Mouse (Mus musculus) stomach, embryonic 15.5 days (tissue): ENCODE results near the gene Tshz3. TPM values are rescaled to one million over a fixed set of nuclear protein-coding genes. Genes with fewer than 3 reads are reported as not detected.

ENCODE experiments used
- ATAC-seq: fragments of 200-750 bp; cut with Nextera tagmentation; 2 replicates; pipeline ENCODE4 v1.8.0; 2017; ENCODE audit warnings: low read depth, moderate number of reproducible peaks, moderate TSS enrichment; ENCODE audit not compliant: insufficient read depth, low FRiP score
- H3K27ac ChIP-seq: fragments of 300-500 bp; sonication (generic); 2 replicates; pipeline ENCODE4 v1.5.1; 2015; ENCODE audit warnings: mild to moderate bottlenecking, inconsistent platforms
- H3K27me3 ChIP-seq: fragments of 300-500 bp; sonication (generic); replicated peaks from 2 replicates; pipeline ENCODE4 v1.6.1; 2015; ENCODE audit warnings: inconsistent platforms
- H3K36me3 ChIP-seq: fragments of 300-500 bp; sonication (generic); 2 replicates; pipeline ENCODE4 v1.6.1; 2015; ENCODE audit warnings: inconsistent platforms
- H3K4me1 ChIP-seq: fragments of 300-500 bp; sonication (generic); 2 replicates; pipeline ENCODE4 v1.6.1; 2015; ENCODE audit warnings: inconsistent platforms
- H3K4me2 ChIP-seq: fragments of 300-500 bp; sonication (generic); 2 replicates; pipeline ENCODE4 v1.6.1; 2015; ENCODE audit warnings: mild to moderate bottlenecking, inconsistent platforms
- H3K4me3 ChIP-seq: fragments of 300-500 bp; sonication (generic); replicated peaks from 2 replicates; pipeline ENCODE4 v1.5.1; 2015; ENCODE audit warnings: inconsistent platforms
- H3K9ac ChIP-seq: fragments of 300-500 bp; sonication (generic); 2 replicates; pipeline ENCODE4 v1.6.1; 2015; ENCODE audit warnings: inconsistent platforms
- H3K9me3 ChIP-seq: fragments of 300-500 bp; sonication (generic); 2 replicates; pipeline ENCODE4 v1.6.1; 2016; ENCODE audit warnings: inconsistent platforms
- WGBS: fragments of 180-500 bp; shearing (Covaris S2); methylation state at CpG from one replicate; pipeline ENCODE4 v1.1.7; 2015; 5-methylcytosine and 5-hydroxymethylcytosine counted together
- polyA plus RNA-seq: library from polyadenylated mRNA; unstranded; fragments of >200 nt; fragmentation: Nextera tagmentation; extraction: Ambion mirVana; gene quantifications from 2 replicates; pipeline ENCODE4 v1.2.1, GENCODE M21; 2015

Gene Tshz3
- 14.3 and 16.2 TPM in 2 replicates for polyA plus RNA-seq

DNA sequence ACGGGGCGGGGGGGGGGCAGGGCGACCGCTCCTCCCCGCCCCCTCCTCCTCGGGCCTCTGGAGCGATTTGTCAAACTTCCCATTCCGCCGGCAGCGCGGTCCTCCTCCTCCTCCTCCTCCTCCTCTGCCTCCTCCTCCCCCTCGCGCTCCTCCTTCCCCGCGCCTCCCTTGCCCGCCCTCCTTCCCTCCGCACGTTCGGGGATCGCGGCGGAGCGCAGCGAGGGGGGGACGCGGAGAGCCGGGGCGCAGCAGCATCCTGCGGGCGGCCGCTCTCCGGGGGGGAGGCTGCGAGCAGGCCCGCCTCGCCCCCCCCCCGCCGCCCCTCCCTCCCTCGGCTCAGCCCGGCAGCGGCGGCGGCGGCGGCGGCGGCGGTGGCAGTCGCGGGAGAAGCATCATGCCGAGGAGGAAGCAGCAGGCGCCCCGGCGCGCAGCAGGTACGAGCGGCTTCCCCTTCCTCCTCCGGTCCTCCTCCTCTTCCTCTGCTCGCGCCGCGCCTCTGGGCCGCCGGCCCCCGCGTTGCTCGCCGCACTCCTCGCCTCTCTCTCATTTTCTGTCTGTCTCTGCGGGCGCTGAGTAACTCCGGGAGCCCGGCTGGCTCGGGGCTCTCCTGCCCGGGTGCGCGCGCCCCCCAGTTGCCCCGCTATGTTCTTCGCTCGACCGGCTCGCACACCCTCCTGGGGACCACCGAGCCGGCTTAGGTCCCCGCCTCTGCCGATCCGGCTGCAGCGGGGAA, at the start of gene Tshz3:
Tshz3 (plus strand) TSS at position 263 of the 733 bp plus-strand sequence.
- H3K4me1 ChIP-seq: peaks cover 13% of the 10 kb centered on the region
- H3K27ac ChIP-seq: peak within 1 kb of the TSS; percentile 95
- H3K4me3 ChIP-seq: peak within 1 kb of the TSS; percentile 78
- H3K9ac ChIP-seq: peak within 1 kb of the TSS; percentile 71
- H3K9me3 ChIP-seq: no peaks in the 10 kb centered on the region
- ATAC-seq: peak; percentile 45; the same call in 1 of the 2 replicates
- H3K4me2 ChIP-seq: peak within 1 kb of the TSS; percentile 98
- H3K36me3 ChIP-seq: no peaks in the 10 kb centered on the region
- H3K27me3 ChIP-seq: peaks cover 21% of the 10 kb centered on the region
- 0% methylated on average over 35 of the region's 88 CpGs for WGBS

DNA sequence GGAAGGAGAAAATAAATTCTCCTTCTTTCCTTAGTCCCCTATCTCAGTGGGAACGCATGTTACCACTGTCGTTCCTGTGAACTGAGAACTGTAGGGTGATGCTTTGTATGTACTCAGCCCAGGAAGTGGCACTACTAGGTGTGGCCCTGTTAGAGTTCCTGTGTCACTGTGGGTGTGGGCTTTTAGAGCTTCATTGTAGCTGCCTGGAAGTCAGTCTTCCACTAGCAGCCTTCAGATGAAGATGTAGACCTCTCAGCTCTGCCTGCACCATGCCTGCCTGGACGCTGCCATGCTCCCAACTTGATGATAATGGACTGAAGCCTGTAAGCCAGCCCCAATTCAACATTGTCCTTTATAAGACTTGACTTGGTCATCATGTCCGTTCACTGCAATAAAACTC, 42.0 kb upstream of the Tshz3 start:
- Histone ChIP-seq H3K9ac (no peak overlapping the region), H3K9me3 (no peaks in the 10 kb centered on the region)

DNA sequence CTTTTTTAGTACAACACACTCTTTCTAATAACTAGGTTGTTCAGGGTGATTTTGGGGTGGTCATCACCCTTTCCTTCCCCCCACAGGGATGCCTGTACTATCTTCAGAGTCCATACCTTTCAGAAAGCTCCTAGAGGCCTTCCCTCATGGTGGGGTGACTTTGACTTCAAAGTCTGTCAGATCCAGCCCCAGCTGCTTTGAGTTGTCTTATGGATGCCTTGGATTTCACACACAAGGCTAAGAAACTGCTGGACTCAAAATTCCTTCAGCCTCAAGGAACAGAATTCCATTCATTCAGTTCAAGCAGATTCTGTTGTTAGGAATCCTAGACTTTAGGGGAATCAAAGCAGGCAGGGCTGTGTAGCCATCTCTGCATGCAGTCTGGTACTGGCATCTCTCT, 41.5 kb upstream of the Tshz3 start:
- Histone ChIP-seq H3K4me2 (no peak overlapping the region), H3K27ac (no peak overlapping the region), H3K36me3 (no peaks in the 10 kb centered on the region), H3K27me3 (no peaks in the 10 kb centered on the region), H3K9ac (no peak overlapping the region), H3K4me1 (no peaks in the 10 kb centered on the region), H3K9me3 (no peaks in the 10 kb centered on the region), H3K4me3 (no peak overlapping the region)
- ATAC-seq: no peak

More for the DNA sequence above, 42.0 kb upstream of the Tshz3 start:
- Histone ChIP-seq H3K27ac (no peak overlapping the region), H3K4me2 (no peak overlapping the region), H3K27me3 (no peaks in the 10 kb centered on the region), H3K36me3 (no peaks in the 10 kb centered on the region), H3K4me3 (no peak overlapping the region), H3K4me1 (no peaks in the 10 kb centered on the region)
- 81% methylated on average over 4 of the region's 4 CpGs for WGBS
- no peak for ATAC-seq

DNA sequence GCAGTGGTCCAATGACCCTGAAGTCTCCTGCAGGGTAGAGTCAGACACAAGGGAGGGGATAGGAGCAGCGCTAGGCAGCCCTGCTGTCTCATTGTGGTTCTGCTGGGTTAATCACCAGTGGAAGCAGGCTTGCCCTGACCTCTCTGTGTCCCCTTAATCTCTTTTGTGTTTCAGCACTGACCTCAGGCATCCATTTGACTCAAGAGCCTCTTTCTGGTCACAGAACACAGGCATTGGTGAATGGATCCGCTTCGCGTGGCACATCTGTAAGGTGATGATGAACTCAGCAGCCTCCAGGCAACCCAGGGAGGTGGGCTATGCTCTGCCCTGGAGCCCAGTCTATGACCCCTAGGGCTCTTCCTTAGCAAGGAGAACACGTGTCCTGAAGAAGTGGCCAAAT, 39.6 kb upstream of the Tshz3 start:
- Histone ChIP-seq H3K4me1 (0 out of 2 replicates have a peak, but pooled peaks cover 3% of the 10 kb centered on the region), H3K4me3 (no peak overlapping the region), H3K36me3 (no peaks in the 10 kb centered on the region), H3K4me2 (no peak overlapping the region), H3K27me3 (no peaks in the 10 kb centered on the region), H3K9ac (no peak overlapping the region), H3K9me3 (no peaks in the 10 kb centered on the region), H3K27ac (no peak overlapping the region)
- ATAC-seq: no peak
- 68% methylated on average over 5 of the region's 5 CpGs for WGBS

DNA sequence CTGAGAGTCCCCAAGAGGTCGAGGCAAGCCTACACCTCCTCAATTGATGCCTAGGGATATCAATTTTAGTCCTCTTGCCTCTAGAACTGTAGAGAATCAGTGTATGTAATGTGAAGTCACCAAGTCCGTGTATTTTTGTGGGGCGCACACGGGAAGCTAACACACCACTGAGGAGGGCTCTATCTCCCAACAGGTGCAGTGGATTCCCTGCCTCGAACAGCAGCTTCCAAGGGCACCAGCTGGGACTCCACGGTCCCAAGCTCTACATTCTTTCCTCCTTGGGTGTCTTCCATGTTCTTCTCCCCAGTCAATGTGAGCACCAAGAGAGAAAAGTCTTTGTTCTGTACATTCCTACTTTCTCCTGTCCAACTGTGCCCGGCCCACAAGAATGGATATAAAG, 38.7 kb upstream of the Tshz3 start:
- no peaks in the 10 kb centered on the region for H3K27me3 ChIP-seq
- H3K4me1 ChIP-seq: 0 out of 2 replicates have a peak, but pooled peaks cover 3% of the 10 kb centered on the region
- WGBS: 89% methylated on average over 7 of the region's 7 CpGs
- no peaks in the 10 kb centered on the region for H3K9me3 ChIP-seq
- H3K4me3 ChIP-seq: no peak overlapping the region
- ATAC-seq: no peak
- no peak overlapping the region for H3K27ac ChIP-seq
- H3K36me3 ChIP-seq: no peaks in the 10 kb centered on the region
- no peak overlapping the region for H3K4me2 ChIP-seq
- no peak overlapping the region for H3K9ac ChIP-seq

DNA sequence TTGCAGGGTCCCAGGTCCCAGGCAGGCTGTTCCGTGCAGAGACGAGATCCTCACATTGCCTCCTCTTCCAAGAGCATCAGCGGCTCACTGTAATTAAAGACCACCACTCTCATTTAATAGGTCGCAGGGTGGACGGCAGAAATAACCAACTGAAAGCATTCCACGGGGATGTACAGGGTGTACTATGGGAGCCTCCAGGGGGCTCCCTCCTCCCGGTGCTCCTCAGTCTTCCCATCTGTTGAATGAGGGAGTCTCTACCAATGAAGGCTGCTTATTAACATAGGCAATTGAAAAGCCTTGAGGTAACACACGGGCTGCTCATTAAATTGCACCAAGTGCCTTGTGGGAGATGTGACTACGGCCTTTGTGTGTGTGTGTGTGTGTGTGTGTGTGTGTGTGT, 37.3 kb upstream of the Tshz3 start:
- Histone ChIP-seq H3K27ac (no peak overlapping the region), H3K4me2 (no peak overlapping the region), H3K9ac (no peak overlapping the region), H3K36me3 (no peaks in the 10 kb centered on the region), H3K4me1 (0 out of 2 replicates have a peak, but pooled peaks cover 3% of the 10 kb centered on the region), H3K27me3 (no peaks in the 10 kb centered on the region), H3K9me3 (no peaks in the 10 kb centered on the region), H3K4me3 (no peak overlapping the region)
- 71% methylated on average over 9 of the region's 9 CpGs for WGBS
- ATAC-seq: no peak

DNA sequence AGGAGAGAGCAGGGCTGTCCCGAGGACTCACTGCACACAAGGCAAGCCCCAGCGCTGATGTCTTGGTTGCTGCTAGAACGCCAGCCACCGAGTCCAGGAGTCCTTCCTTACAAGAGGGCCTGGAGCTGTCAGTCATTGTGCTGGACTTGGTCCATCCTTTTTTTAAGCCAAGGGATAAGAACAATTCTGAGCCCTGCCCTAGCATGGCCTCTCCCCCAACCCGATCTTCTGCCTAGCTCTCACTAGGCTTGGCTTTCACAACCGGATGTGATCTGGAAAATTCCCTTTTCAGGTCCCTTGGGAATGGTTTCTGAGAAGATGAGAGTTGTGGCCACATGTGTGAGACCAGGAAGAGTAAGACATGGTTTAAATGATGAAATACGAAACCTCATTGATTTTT, 34.5 kb upstream of the Tshz3 start:
- whole genome bisulfite sequencing: 82% methylated on average over 7 of the region's 7 CpGs
- no peak overlapping the region for H3K27ac ChIP-seq
- 0 out of 2 replicates have a peak, but pooled peaks cover 3% of the 10 kb centered on the region for H3K4me1 ChIP-seq
- no peaks in the 10 kb centered on the region for H3K27me3 ChIP-seq
- H3K9me3 ChIP-seq: no peaks in the 10 kb centered on the region
- H3K36me3 ChIP-seq: no peaks in the 10 kb centered on the region
- no peak for ATAC-seq
- H3K4me2 ChIP-seq: no peak overlapping the region
- H3K4me3 ChIP-seq: no peak overlapping the region
- H3K9ac ChIP-seq: no peak overlapping the region

DNA sequence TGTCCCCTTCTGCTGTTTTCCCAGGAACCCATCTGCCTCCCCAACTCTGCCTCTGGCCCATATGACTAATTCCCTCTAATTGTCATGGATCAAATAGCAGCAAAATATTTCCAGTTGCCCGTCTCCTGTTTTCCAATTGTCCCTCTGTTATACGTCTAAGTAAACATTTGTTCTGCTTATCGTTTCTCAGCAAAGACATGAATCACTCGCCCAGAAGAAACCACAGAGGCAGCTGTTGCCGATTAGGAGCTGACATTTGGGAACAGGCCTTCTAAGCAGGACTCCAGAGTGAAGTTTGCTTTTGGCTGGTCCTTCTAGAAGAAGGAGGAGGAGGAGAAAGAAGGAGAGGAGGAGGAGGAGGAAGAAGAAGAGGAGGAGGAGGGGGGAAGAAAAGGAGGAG, 30.2 kb upstream of the Tshz3 start:
- Histone ChIP-seq H3K4me2 (no peak overlapping the region), H3K9me3 (no peaks in the 10 kb centered on the region), H3K27me3 (no peaks in the 10 kb centered on the region), H3K36me3 (no peaks in the 10 kb centered on the region), H3K27ac (no peak overlapping the region), H3K9ac (no peak overlapping the region), H3K4me1 (0 out of 2 replicates have a peak, but pooled peaks cover 1% of the 10 kb centered on the region), H3K4me3 (no peak overlapping the region)
- WGBS: 7% methylated on average over 5 of the region's 5 CpGs
- no peak for ATAC-seq

DNA sequence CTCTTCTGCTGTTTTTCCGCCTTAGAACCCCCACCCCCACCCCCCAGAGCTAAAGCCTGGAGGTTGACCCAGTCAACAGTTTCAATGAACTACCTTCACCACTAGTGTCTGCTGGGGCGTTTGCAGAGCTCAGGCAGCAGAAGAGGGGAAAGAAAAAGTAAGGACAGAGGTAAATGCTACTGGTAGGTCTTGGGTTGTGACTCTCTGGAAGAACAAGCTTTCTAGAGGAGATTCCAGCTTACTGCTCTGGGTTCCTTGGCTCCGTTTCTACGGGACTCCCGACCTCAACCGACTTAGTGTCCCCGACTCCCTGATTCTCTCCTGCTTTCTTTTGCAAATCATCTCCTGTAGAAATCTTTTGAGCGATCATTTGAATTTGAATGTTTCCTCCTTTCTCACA, 19.9 kb upstream of the Tshz3 start:
- H3K27me3 ChIP-seq: peaks cover 12% of the 10 kb centered on the region; the same call in 1 of the 2 replicates
- H3K4me1 ChIP-seq: no peaks in the 10 kb centered on the region
- ATAC-seq: no peak
- no peaks in the 10 kb centered on the region for H3K36me3 ChIP-seq
- no peak overlapping the region for H3K4me3 ChIP-seq
- H3K4me2 ChIP-seq: no peak overlapping the region
- 35% methylated on average over 8 of the region's 8 CpGs for WGBS
- H3K9ac ChIP-seq: no peak overlapping the region
- no peaks in the 10 kb centered on the region for H3K9me3 ChIP-seq
- H3K27ac ChIP-seq: no peak overlapping the region

DNA sequence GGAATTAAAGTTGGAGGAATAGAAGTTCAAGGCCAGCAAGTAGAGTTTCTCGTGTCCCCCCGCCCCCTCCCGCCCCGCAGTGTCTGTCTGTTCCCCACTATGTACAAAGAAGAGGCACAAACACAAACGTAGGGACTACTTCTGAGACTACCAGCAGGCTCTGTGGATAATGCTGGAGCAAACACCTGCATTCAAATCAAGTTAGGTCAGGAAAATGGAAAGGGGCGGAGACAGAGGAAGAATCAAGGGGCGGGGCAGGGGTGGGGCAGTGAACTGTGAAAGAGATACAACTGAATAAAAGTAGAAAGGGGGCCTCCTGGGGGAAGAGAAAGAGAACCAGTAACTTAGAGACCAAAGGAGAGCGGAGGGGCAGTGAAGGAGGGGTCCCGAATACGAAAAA, 19.4 kb upstream of the Tshz3 start:
- Histone ChIP-seq H3K4me1 (no peaks in the 10 kb centered on the region), H3K36me3 (no peaks in the 10 kb centered on the region), H3K27me3 (peaks cover 12% of the 10 kb centered on the region; the same call in 1 of the 2 replicates), H3K27ac (no peak overlapping the region), H3K9me3 (no peaks in the 10 kb centered on the region), H3K4me2 (0 out of 2 replicates have a peak overlapping the region, but pooled peaks have one; percentile 0), H3K9ac (no peak overlapping the region), H3K4me3 (no peak overlapping the region)
- WGBS: 16% methylated on average over 10 of the region's 10 CpGs
- no peak for ATAC-seq

DNA sequence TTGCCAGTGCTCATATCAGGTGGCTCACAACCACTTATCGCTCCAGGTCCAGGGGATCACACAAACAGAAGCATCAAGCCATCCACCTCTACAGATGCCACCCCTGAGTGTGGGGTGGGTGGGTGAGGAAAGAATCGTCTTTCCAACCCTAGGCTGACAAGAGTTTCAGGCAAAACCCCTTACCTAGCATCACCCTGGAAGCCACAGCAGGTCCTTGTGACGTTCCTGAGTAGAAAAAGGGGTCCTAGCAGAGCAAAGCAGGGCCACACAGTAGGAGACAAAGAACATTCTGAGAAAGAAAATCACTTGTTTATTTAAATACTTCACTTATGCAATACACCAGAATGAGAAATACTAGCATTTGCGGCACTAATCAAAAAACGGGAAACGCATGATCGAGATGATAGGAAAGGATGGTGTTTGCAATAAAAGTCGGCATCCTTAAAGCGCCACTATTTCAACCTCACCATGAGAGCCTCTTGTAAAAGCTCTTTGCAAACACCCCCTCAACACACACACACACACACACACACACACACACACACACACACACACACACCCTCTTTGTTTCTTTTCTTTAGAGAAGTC, 18.8 kb upstream of the Tshz3 start:
- H3K4me1 ChIP-seq: no peaks in the 10 kb centered on the region
- peaks cover 12% of the 10 kb centered on the region; the same call in 1 of the 2 replicates for H3K27me3 ChIP-seq
- peak overlapping the region; percentile 49 for H3K4me2 ChIP-seq

DNA sequence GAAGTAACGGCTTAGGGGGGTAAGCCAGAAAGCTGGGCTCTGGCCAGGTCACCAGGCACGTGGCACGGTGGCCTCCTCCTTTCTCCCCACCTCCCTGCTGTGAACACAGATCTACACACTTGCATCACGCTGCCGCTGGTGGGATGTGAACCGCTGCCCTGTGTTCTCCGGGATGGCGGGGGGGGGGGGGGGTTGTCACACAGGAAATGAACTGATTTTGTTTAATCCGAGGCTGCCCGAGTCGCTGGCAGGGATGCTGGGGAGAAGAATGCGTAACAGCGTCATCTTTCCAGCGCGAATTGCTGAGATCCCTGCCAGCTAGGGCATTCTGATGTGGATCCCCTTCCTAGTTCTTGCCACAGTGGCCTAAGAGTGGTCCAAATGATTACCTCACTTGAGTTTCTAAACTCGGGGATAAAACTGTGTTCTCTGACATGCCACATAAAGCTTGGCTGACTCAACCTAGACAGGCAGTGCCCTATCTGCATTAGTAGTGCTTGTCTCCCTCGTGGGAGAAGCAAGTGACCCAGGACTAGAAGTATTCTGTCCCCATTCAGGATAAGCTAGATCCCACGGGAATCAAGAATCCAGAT, 18.0 kb upstream of the Tshz3 start:
- H3K36me3 ChIP-seq: no peaks in the 10 kb centered on the region
- H3K4me1 ChIP-seq: no peaks in the 10 kb centered on the region
- peaks cover 12% of the 10 kb centered on the region; the same call in 1 of the 2 replicates for H3K27me3 ChIP-seq
- 0 out of 2 replicates have a peak, but pooled peaks have one; percentile 14 for ATAC-seq
- WGBS: 2% methylated on average over 18 of the region's 18 CpGs
- peak overlapping the region; percentile 49 for H3K4me2 ChIP-seq
- no peaks in the 10 kb centered on the region for H3K9me3 ChIP-seq
- H3K9ac ChIP-seq: no peak overlapping the region
- no peak overlapping the region for H3K27ac ChIP-seq
- H3K4me3 ChIP-seq: peak overlapping the region; percentile 16; the same call in 1 of the 2 replicates

More for the DNA sequence above, 18.8 kb upstream of the Tshz3 start:
- Histone ChIP-seq H3K9me3 (no peaks in the 10 kb centered on the region), H3K4me3 (no peak overlapping the region), H3K36me3 (no peaks in the 10 kb centered on the region), H3K27ac (no peak overlapping the region), H3K9ac (no peak overlapping the region)
- WGBS: 15% methylated on average over 9 of the region's 9 CpGs
- no peak for ATAC-seq
